Mouse (Mus musculus) liver, embryonic 14.5 days (tissue): ENCODE measurements around the gene Actrt3. TPM values are rescaled to one million over a fixed set of nuclear protein-coding genes. Genes with fewer than 3 reads are reported as not detected.

ENCODE experiments used
- ATAC-seq: fragments of 200-750 bp; cut with Nextera tagmentation; 2 replicates; pipeline ENCODE4 v1.8.0; 2017; ENCODE audit warnings: moderate number of reproducible peaks, mild to moderate bottlenecking, moderate library complexity; ENCODE audit not compliant: insufficient read depth
- DNase-seq, 3 experiments: peaks; one replicate each; pipeline ENCODE4 v3.0.0-alpha.2; 2012 to 2013; ENCODE audit warnings: low read depth in 3 of 3, low spot score in 3 of 3
- H3K27ac ChIP-seq: fragments of 300-500 bp; sonication (generic); 2 replicates; pipeline ENCODE4 v1.5.1; 2014; ENCODE audit warnings: moderate library complexity, mild to moderate bottlenecking, control low read depth, inconsistent platforms
- H3K27me3 ChIP-seq: fragments of 300-500 bp; sonication (generic); 2 replicates; pipeline ENCODE4 v1.6.1; 2014; ENCODE audit warnings: mild to moderate bottlenecking, low read length, moderate library complexity; ENCODE audit not compliant: control insufficient read depth, insufficient read depth
- H3K36me3 ChIP-seq: fragments of 300-500 bp; sonication (generic); replicated peaks from 2 replicates; pipeline ENCODE4 v1.6.1; 2014; ENCODE audit warnings: low read depth; ENCODE audit not compliant: control insufficient read depth, insufficient read depth
- H3K4me1 ChIP-seq, 2 experiments: fragments of 200-500 bp in 1 of 2; fragments of 300-500 bp in 1 of 2; sonication (generic) in 1 of 2; replicated peaks; 2 replicates each; pipeline ENCODE4 v1.6.1; 2012 to 2014; ENCODE audit warnings: antibody characterized with exemption in 1 of 2, inconsistent platforms in 1 of 2, low read length in 1 of 2; ENCODE audit not compliant: control insufficient read depth in 2 of 2, insufficient read depth in 2 of 2
- H3K4me2 ChIP-seq: fragments of 300-500 bp; sonication (generic); 2 replicates; pipeline ENCODE4 v1.6.1; 2014; ENCODE audit warnings: low read depth, mild to moderate bottlenecking, control low read depth, moderate library complexity
- H3K4me3 ChIP-seq, 2 experiments: fragments of 200-500 bp in 1 of 2; fragments of 300-500 bp in 1 of 2; sonication (generic) in 1 of 2; 2 replicates each; pipeline ENCODE4 v1.5.1; 2012 to 2014; ENCODE audit warnings: low read depth in 2 of 2, low read length in 2 of 2, mild to moderate bottlenecking in 2 of 2, control low read depth in 1 of 2, inconsistent platforms in 1 of 2, moderate library complexity in 1 of 2; ENCODE audit not compliant: insufficient read depth in 1 of 2
- H3K9ac ChIP-seq: fragments of 300-500 bp; sonication (generic); replicated peaks from 2 replicates; pipeline ENCODE4 v1.6.1; 2014; ENCODE audit warnings: mild to moderate bottlenecking, control low read depth, moderate library complexity
- H3K9me3 ChIP-seq: fragments of 300-500 bp; sonication (generic); 2 replicates; pipeline ENCODE4 v1.6.1; 2016; ENCODE audit warnings: low read length, mixed read lengths; ENCODE audit not compliant: control insufficient read depth
- CTCF ChIP-seq: IDR thresholded peaks from 2 replicates; pipeline ENCODE4 v1.5.1; 2016; ENCODE audit warnings: antibody characterized with exemption, low read depth, control low read depth
- EP300 ChIP-seq: IDR thresholded peaks from 2 replicates; pipeline ENCODE4 v1.6.1; 2016; ENCODE audit warnings: antibody characterized with exemption, low read depth
- WGBS: fragments of 180-500 bp; shearing (Covaris S2); extraction: QIAGEN DNeasy Blood & Tissue Kit; methylation state at CpG from one replicate; pipeline ENCODE4 v1.1.7; 2014; ENCODE audit not compliant: insufficient replicate concordance; 5-methylcytosine and 5-hydroxymethylcytosine counted together
- polyA plus RNA-seq, 2 experiments: library from polyadenylated mRNA; depleted of rRNA in 1 of 2; stranded (reverse) in 1 of 2; unstranded in 1 of 2; fragments of >200 nt; fragmentation: Nextera tagmentation in 1 of 2; extraction: Ambion mirVana in 1 of 2; gene quantifications; 2 replicates each; pipeline versions ENCODE4 v1.2.1 to v1.2.3; 2012 to 2014

The Actrt3 gene
- polyA plus RNA-seq, 2 experiments: not detected

DNA sequence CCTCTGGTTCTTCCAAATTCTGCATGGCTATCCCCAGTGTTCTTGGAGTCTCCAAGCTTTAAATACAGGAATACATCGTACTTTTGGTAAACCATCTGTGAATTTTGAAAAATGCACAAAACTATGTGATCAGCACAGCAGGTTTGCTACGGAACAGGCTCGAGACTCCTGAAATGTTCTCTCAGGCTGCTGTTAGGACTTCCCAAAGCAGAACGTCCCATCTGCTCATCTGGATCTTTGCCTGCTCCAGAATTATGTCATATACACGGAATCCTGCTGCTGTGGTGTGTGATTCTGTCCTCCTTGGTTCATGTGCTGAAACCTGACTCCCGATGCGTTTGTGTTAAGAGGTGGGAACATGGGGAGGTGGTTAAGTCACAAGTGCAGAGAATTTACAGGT is 50.8 kb downstream of the Actrt3 start:
- Histone ChIP-seq H3K9ac (no peak overlapping the region), H3K4me1 (no peaks in the 10 kb centered on the region), H3K27ac (no peak overlapping the region), H3K36me3 (no peaks in the 10 kb centered on the region), H3K27me3 (no peaks in the 10 kb centered on the region), H3K4me2 (no peak overlapping the region), H3K9me3 (no peaks in the 10 kb centered on the region), H3K4me3 (no peak overlapping the region)
- ATAC-seq (no peak), DNase-seq (no peak)
- 65% methylated on average over 7 of the region's 7 CpGs for WGBS
- TF ChIP-seq EP300: no peak
- TF ChIP-seq CTCF: no peak

DNA sequence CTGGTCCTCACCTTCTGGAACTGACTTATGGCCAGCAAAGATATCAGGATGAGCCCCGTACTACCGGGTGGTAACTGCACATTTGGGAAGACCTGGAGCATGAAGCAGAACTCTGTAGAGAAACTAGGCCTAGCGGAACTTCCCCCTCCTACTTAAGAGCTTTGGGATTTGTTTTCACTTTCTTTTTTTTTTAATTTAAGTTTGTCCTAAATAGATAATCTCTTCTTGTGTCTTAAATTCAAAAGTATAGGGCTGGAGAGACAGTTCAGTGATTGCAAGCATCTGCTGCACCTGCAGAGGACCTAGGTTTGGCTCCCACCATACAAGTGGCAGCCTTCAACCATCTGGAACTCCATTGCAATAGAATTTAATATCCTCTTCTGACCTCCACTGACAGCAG is 51.8 kb downstream of the Actrt3 start, which contains the start of gene Mecom:
Mecom (minus strand) TSS at position 101 of the 400 bp plus-strand sequence.
- Histone ChIP-seq H3K27me3 (no peaks in the 10 kb centered on the region), H3K36me3 (no peaks in the 10 kb centered on the region), H3K4me2 (no peak within 1 kb of the TSS), H3K9me3 (no peaks in the 10 kb centered on the region), H3K9ac (no peak within 1 kb of the TSS), H3K4me1 (no peaks in the 10 kb centered on the region), H3K27ac (no peak within 1 kb of the TSS), H3K4me3 (no peak within 1 kb of the TSS)
- 67% methylated on average over 3 of the region's 3 CpGs for WGBS
- ATAC-seq (no peak), DNase-seq (no peak)
- no peak for TF ChIP-seq CTCF
- TF ChIP-seq EP300: no peak

Other genes starting within 250 kb of the Actrt3 start
- 0.56 and 0.75 TPM in 2 replicates for gene Mecom, start 51.9 kb downstream of the Actrt3 start, polyA plus RNA-seq (2012; rRNA removed)
- gene Mecom, start 51.9 kb downstream of the Actrt3 start, polyA plus RNA-seq (2014; fragmentation: Nextera tagmentation; extraction: Ambion mirVana): 0.66 and 0.67 TPM in 2 replicates
- 3.5 and 5.8 TPM in 2 replicates for gene Mynn, start 2.1 kb upstream of the Actrt3 start, polyA plus RNA-seq (2012; rRNA removed)
- 10.7 and 13.2 TPM in 2 replicates for gene Mynn, start 2.1 kb upstream of the Actrt3 start, polyA plus RNA-seq (2014; fragmentation: Nextera tagmentation; extraction: Ambion mirVana)
- gene Lrriq4, start 44.6 kb upstream of the Actrt3 start, polyA plus RNA-seq (2012; rRNA removed): not detected in 2 replicates
- not detected in 2 replicates for gene Lrriq4, start 44.6 kb upstream of the Actrt3 start, polyA plus RNA-seq (2014; fragmentation: Nextera tagmentation; extraction: Ambion mirVana)
- 0.02 TPM in 1 of 2 replicates, not detected in the other for gene Lrrc34, start 47.9 kb upstream of the Actrt3 start, polyA plus RNA-seq (2012; rRNA removed)
- 0.09 TPM in 1 of 2 replicates, not detected in the other for gene Lrrc34, start 47.9 kb upstream of the Actrt3 start, polyA plus RNA-seq (2014; fragmentation: Nextera tagmentation; extraction: Ambion mirVana)
- gene Lrrc31, start 99.9 kb upstream of the Actrt3 start, polyA plus RNA-seq (2012; rRNA removed): 0.02 TPM in 1 of 2 replicates, not detected in the other
- not detected in 2 replicates for gene Lrrc31, start 99.9 kb upstream of the Actrt3 start, polyA plus RNA-seq (2014; fragmentation: Nextera tagmentation; extraction: Ambion mirVana)
- 0.02 and 0.07 TPM in 2 replicates for gene Samd7, start 146.4 kb upstream of the Actrt3 start, polyA plus RNA-seq (2012; rRNA removed)
- 0.04 TPM in 1 of 2 replicates, not detected in the other for gene Samd7, start 146.4 kb upstream of the Actrt3 start, polyA plus RNA-seq (2014; fragmentation: Nextera tagmentation; extraction: Ambion mirVana)
- gene Sec62, start 192.9 kb upstream of the Actrt3 start, polyA plus RNA-seq (2012; rRNA removed): 16.3 and 24.4 TPM in 2 replicates
- gene Sec62, start 192.9 kb upstream of the Actrt3 start, polyA plus RNA-seq (2014; fragmentation: Nextera tagmentation; extraction: Ambion mirVana): 57.7 and 57.8 TPM in 2 replicates